Mouse (Mus musculus) forebrain, embryonic 12.5 days (tissue): ENCODE results near the gene Dusp18. TPM values are rescaled to one million over a fixed set of nuclear protein-coding genes. Genes with fewer than 3 reads are reported as not detected.
A peak's percentile ranks its signal among the peaks of the same experiment; 100 is the strongest.

Source experiments
- ATAC-seq: fragments of 200-750 bp; cut with Nextera tagmentation; 2 replicates; pipeline ENCODE4 v1.8.0; 2017; ENCODE audit warnings: moderate TSS enrichment; ENCODE audit not compliant: low FRiP score
- H3K27ac ChIP-seq: fragments of 300-500 bp; sonication (generic); 2 replicates; pipeline ENCODE4 v1.5.1; 2016; ENCODE audit warnings: mild to moderate bottlenecking
- H3K27me3 ChIP-seq: fragments of 300-500 bp; sonication (generic); 2 replicates; pipeline ENCODE4 v1.6.1; 2016; ENCODE audit warnings: mild to moderate bottlenecking
- H3K36me3 ChIP-seq: fragments of 300-500 bp; sonication (generic); replicated peaks from 2 replicates; pipeline ENCODE4 v1.6.1; 2016; ENCODE audit warnings: mild to moderate bottlenecking
- H3K4me1 ChIP-seq: fragments of 300-500 bp; sonication (generic); 2 replicates; pipeline ENCODE4 v1.6.1; 2016
- H3K4me2 ChIP-seq: fragments of 300-500 bp; sonication (generic); 2 replicates; pipeline ENCODE4 v1.6.1; 2016; ENCODE audit warnings: mild to moderate bottlenecking, moderate library complexity
- H3K4me3 ChIP-seq: fragments of 300-500 bp; sonication (generic); replicated peaks from 2 replicates; pipeline ENCODE4 v1.5.1; 2016; ENCODE audit warnings: mild to moderate bottlenecking
- H3K9ac ChIP-seq: fragments of 300-500 bp; sonication (generic); 2 replicates; pipeline ENCODE4 v1.6.1; 2016; ENCODE audit warnings: mild to moderate bottlenecking
- H3K9me3 ChIP-seq: fragments of 300-500 bp; sonication (generic); 2 replicates; pipeline ENCODE4 v1.6.1; 2016
- WGBS: fragments of 180-500 bp; shearing (Covaris S2); methylation state at CpG from one replicate; pipeline ENCODE4 v1.1.7; 2016; 5-methylcytosine and 5-hydroxymethylcytosine counted together
- polyA plus RNA-seq: library from polyadenylated mRNA; unstranded; fragments of >200 nt; fragmentation: Nextera tagmentation; extraction: Ambion mirVana; gene quantifications from 2 replicates; pipeline ENCODE4 v1.2.1, GENCODE M21; 2016

The Dusp18 gene
- polyA plus RNA-seq, 1 experiment from 2014 or later: 28.0 TPM

GRCm38 (mm10) chr11:3914109-3914840, 19.2 kb downstream of the Dusp18 start, which contains the start of gene Slc35e4:
Gene Slc35e4, minus strand, starts transcription at chr11:3914664.
- Histone ChIP-seq H3K27me3 (peaks cover 22% of the 10 kb centered on the region), H3K27ac (peak within 1 kb of the TSS; percentile 65), H3K9ac (peak within 1 kb of the TSS; percentile 70), H3K4me3 (peak within 1 kb of the TSS; percentile 65), H3K36me3 (no peaks in the 10 kb centered on the region), H3K9me3 (no peaks in the 10 kb centered on the region), H3K4me1 (peaks cover 43% of the 10 kb centered on the region), H3K4me2 (peak within 1 kb of the TSS; percentile 93)
- WGBS: under 1% methylated on average over 27 of the region's 28 CpGs
- peak; percentile 63 for ATAC-seq

- Histone ChIP-seq H3K4me1 (0 out of 2 replicates have a peak, but pooled peaks cover 4% of the 10 kb centered on the region), H3K27me3 (no peaks in the 10 kb centered on the region), H3K9me3 (no peaks in the 10 kb centered on the region), H3K36me3 (peaks cover 9% of the 10 kb centered on the region; the same call in 1 of the 2 replicates), H3K9ac (no peak overlapping the region), H3K4me2 (no peak overlapping the region), H3K27ac (no peak overlapping the region), H3K4me3 (no peak overlapping the region)
- 64% methylated on average over 1 of the region's 1 CpGs for WGBS
- ATAC-seq: no peak
Observed at GRCm38 (mm10) chr11:3918738-3919137, 23.7 kb downstream of the Dusp18 start.

- Histone ChIP-seq H3K9me3 (no peaks in the 10 kb centered on the region), H3K4me1 (no peaks in the 10 kb centered on the region), H3K27ac (no peak overlapping the region), H3K9ac (no peak overlapping the region), H3K36me3 (peaks cover 18% of the 10 kb centered on the region; the same call in 1 of the 2 replicates), H3K27me3 (no peaks in the 10 kb centered on the region), H3K4me3 (no peak overlapping the region), H3K4me2 (no peak overlapping the region)
- 92% methylated on average over 7 of the region's 7 CpGs for WGBS
- no peak for ATAC-seq
Observed at GRCm38 (mm10) chr11:3920476-3920875, 25.4 kb downstream of the Dusp18 start.

- H3K36me3 ChIP-seq: peaks cover 18% of the 10 kb centered on the region; the same call in 1 of the 2 replicates
- no peak overlapping the region for H3K4me3 ChIP-seq
- no peak overlapping the region for H3K9ac ChIP-seq
- no peaks in the 10 kb centered on the region for H3K9me3 ChIP-seq
- no peaks in the 10 kb centered on the region for H3K4me1 ChIP-seq
- H3K4me2 ChIP-seq: no peak overlapping the region
- 37% methylated on average over 8 of the region's 8 CpGs for WGBS
- no peaks in the 10 kb centered on the region for H3K27me3 ChIP-seq
- 0 out of 2 replicates have a peak, but pooled peaks have one; percentile 44 for ATAC-seq
- H3K27ac ChIP-seq: no peak overlapping the region
Observed at GRCm38 (mm10) chr11:3921281-3921850, 26.3 kb downstream of the Dusp18 start.

GRCm38 (mm10) chr11:3922115-3922514, 27.1 kb downstream of the Dusp18 start:
- Histone ChIP-seq H3K27me3 (no peaks in the 10 kb centered on the region), H3K27ac (no peak overlapping the region), H3K9me3 (no peaks in the 10 kb centered on the region), H3K4me2 (no peak overlapping the region), H3K4me1 (no peaks in the 10 kb centered on the region), H3K4me3 (no peak overlapping the region), H3K9ac (no peak overlapping the region), H3K36me3 (peaks cover 18% of the 10 kb centered on the region; the same call in 1 of the 2 replicates)
- 94% methylated on average over 9 of the region's 9 CpGs for WGBS
- no peak for ATAC-seq

GRCm38 (mm10) chr11:3922731-3923130, 27.7 kb downstream of the Dusp18 start:
- Histone ChIP-seq H3K36me3 (peaks cover 18% of the 10 kb centered on the region; the same call in 1 of the 2 replicates), H3K4me1 (no peaks in the 10 kb centered on the region), H3K4me3 (no peak overlapping the region), H3K9ac (no peak overlapping the region), H3K9me3 (no peaks in the 10 kb centered on the region), H3K4me2 (no peak overlapping the region), H3K27me3 (no peaks in the 10 kb centered on the region), H3K27ac (no peak overlapping the region)
- WGBS: 96% methylated on average over 6 of the region's 6 CpGs
- no peak for ATAC-seq

- H3K36me3 ChIP-seq: peaks cover 18% of the 10 kb centered on the region; the same call in 1 of the 2 replicates
- no peak for ATAC-seq
- H3K9me3 ChIP-seq: no peaks in the 10 kb centered on the region
- H3K27me3 ChIP-seq: no peaks in the 10 kb centered on the region
- H3K27ac ChIP-seq: no peak overlapping the region
- H3K4me2 ChIP-seq: no peak overlapping the region
- H3K9ac ChIP-seq: no peak overlapping the region
- no peak overlapping the region for H3K4me3 ChIP-seq
- H3K4me1 ChIP-seq: peaks cover 1% of the 10 kb centered on the region
- WGBS: 92% methylated on average over 10 of the region's 10 CpGs
Observed at GRCm38 (mm10) chr11:3925916-3926315, 30.9 kb downstream of the Dusp18 start.

GRCm38 (mm10) chr11:3930019-3930418, 35.0 kb downstream of the Dusp18 start:
- Histone ChIP-seq H3K27ac (no peak overlapping the region), H3K36me3 (no peaks in the 10 kb centered on the region; the same call in 1 of the 2 replicates), H3K9me3 (no peaks in the 10 kb centered on the region), H3K4me2 (no peak overlapping the region), H3K4me3 (no peak overlapping the region), H3K4me1 (peaks cover 10% of the 10 kb centered on the region), H3K27me3 (no peaks in the 10 kb centered on the region), H3K9ac (no peak overlapping the region)
- ATAC-seq: no peak
- 83% methylated on average over 4 of the region's 4 CpGs for WGBS

GRCm38 (mm10) chr11:3930931-3931330, 35.9 kb downstream of the Dusp18 start:
- no peaks in the 10 kb centered on the region for H3K27me3 ChIP-seq
- H3K27ac ChIP-seq: no peak overlapping the region
- no peaks in the 10 kb centered on the region for H3K9me3 ChIP-seq
- H3K4me1 ChIP-seq: peaks cover 10% of the 10 kb centered on the region
- WGBS: 28% methylated on average over 6 of the region's 6 CpGs
- H3K4me3 ChIP-seq: peak overlapping the region; percentile 56; the same call in 1 of the 2 replicates
- H3K9ac ChIP-seq: peak overlapping the region; percentile 58
- ATAC-seq: no peak
- H3K4me2 ChIP-seq: peak overlapping the region; percentile 86
- H3K36me3 ChIP-seq: no peaks in the 10 kb centered on the region; the same call in 1 of the 2 replicates

GRCm38 (mm10) chr11:3931511-3932211, 36.6 kb downstream of the Dusp18 start, which contains the start of gene Tcn2:
Gene Tcn2, minus strand, starts transcription at chr11:3932159.
- Histone ChIP-seq H3K36me3 (no peaks in the 10 kb centered on the region), H3K27me3 (no peaks in the 10 kb centered on the region), H3K4me1 (peaks cover 10% of the 10 kb centered on the region), H3K4me2 (peak within 1 kb of the TSS; percentile 86), H3K9me3 (no peaks in the 10 kb centered on the region), H3K4me3 (peak within 1 kb of the TSS; percentile 56), H3K27ac (no peak within 1 kb of the TSS), H3K9ac (peak within 1 kb of the TSS; percentile 58)
- ATAC-seq: peak; percentile 89
- WGBS: 0% methylated on average over 20 of the region's 26 CpGs

- Histone ChIP-seq H3K4me2 (no peak overlapping the region), H3K36me3 (no peaks in the 10 kb centered on the region), H3K9me3 (no peaks in the 10 kb centered on the region), H3K27me3 (no peaks in the 10 kb centered on the region), H3K4me1 (peaks cover 10% of the 10 kb centered on the region), H3K9ac (no peak overlapping the region), H3K4me3 (no peak overlapping the region), H3K27ac (no peak overlapping the region)
- ATAC-seq: no peak
- 88% methylated on average over 9 of the region's 9 CpGs for WGBS
Observed at GRCm38 (mm10) chr11:3933756-3934285, 38.8 kb downstream of the Dusp18 start.

GRCm38 (mm10) chr11:3935135-3935534, 40.1 kb downstream of the Dusp18 start:
- Histone ChIP-seq H3K36me3 (no peaks in the 10 kb centered on the region), H3K27me3 (no peaks in the 10 kb centered on the region), H3K4me3 (no peak overlapping the region), H3K4me1 (peaks cover 10% of the 10 kb centered on the region), H3K9me3 (no peaks in the 10 kb centered on the region), H3K27ac (no peak overlapping the region), H3K9ac (no peak overlapping the region), H3K4me2 (no peak overlapping the region)
- ATAC-seq: no peak
- 78% methylated on average over 4 of the region's 4 CpGs for WGBS
